Mouse (Mus musculus): ENCODE results near the gene Pnkp.

- no peak for TF ChIP-seq CTCF (conservative IDR thresholded peaks at IDR 0.05; ENCODE audit: insufficient read depth, insufficient read length, low read depth, low read length)
- TF ChIP-seq POLR2A (IDR thresholded peaks at IDR 0.05; ENCODE audit: low read depth, low read length), result no peak
Observed at GRCm38 (mm10) chr7:44853596-44854355, 3.2 kb upstream of the Pnkp start.
